Mouse (Mus musculus): Measurements from ENCODE around the gene 1600014C23Rik. TPM values are rescaled to one million over a fixed set of nuclear protein-coding genes. Genes with fewer than 3 reads are reported as not detected.
A peak's percentile ranks its signal among the peaks of the same experiment; 100 is the strongest.

1600014C23Rik gene
- polyA plus RNA-seq, 1 experiment from 2014 or later = not detected

DNA sequence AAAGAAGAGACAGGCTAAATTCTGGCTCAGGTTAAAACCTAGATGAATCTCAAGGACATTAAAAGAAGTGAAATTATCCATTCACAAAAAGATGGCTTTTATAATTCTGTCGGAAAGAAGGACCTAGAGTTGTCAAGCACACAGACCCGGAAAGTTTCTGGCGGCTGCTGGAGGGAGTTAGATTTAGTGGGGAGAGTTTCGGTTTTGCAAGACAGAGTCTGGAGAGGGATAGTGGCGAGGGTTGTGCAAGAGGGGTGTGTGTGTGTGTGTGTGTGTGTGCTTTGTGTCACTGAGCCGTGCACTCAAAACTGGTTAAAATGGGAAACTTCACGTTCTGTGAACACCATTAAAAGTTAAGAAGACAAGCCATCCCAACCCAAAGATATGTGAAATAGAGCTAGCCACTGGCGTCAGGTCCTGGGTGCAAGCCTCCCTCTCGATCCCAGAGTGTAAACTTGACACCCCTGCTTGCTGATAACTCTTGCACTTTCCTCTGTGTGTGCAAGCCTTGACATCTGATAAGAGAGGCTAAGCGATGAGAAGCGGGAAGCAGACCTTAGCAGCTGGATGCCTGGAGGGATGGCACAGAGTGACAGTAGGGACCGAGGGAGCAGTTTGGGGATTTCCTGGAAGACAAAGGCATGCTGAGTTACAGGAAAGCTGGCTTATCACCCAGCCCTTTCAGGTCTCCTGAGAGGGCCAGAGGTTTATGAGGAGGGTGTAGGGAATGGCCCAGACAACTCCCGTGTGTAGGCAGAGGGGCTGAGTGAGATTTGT, 8.9 kb upstream of the 1600014C23Rik start:
- Histone ChIP-seq H3K27me3 (ENCODE audit: insufficient read depth, low read length) (no peaks in the 10 kb centered on the region), H3K4me1 (ENCODE audit: insufficient read depth, low read length) (peaks cover 16% of the 10 kb centered on the region), H3K27ac (ENCODE audit: low read length) (no peak overlapping the region), H3K9me3 (ENCODE audit: low read length) (no peaks in the 10 kb centered on the region), H3K9ac (replicated peaks; ENCODE audit: low read length) (no peak overlapping the region), H3K36me3 (ENCODE audit: insufficient read depth, low read length) (no peaks in the 10 kb centered on the region), H3K4me3 (ENCODE audit: low read length) (no peak overlapping the region), H3K4me2 (replicated peaks; ENCODE audit: low read depth, low read length) (no peak overlapping the region)
- 44% methylated on average over 13 of the region's 13 CpGs for WGBS
- ATAC-seq (ENCODE audit: low FRiP score, low TSS enrichment) = no peak

GRCm38 (mm10) chr17:45737078-45737601, 3.5 kb upstream of the 1600014C23Rik start:
- H3K9me3 ChIP-seq (ENCODE audit: low read length) = no peaks in the 10 kb centered on the region
- H3K9ac ChIP-seq (replicated peaks; ENCODE audit: low read length) = peak overlapping the region; percentile 71
- peaks cover 9% of the 10 kb centered on the region for H3K27me3 ChIP-seq (ENCODE audit: insufficient read depth, low read length)
- ATAC-seq (ENCODE audit: low FRiP score, low TSS enrichment) = peak; percentile 23; the same call in 1 of the 2 replicates
- peak overlapping the region; percentile 84 for H3K27ac ChIP-seq (ENCODE audit: low read length)
- no peaks in the 10 kb centered on the region for H3K36me3 ChIP-seq (ENCODE audit: insufficient read depth, low read length)
- WGBS = 17% methylated on average over 10 of the region's 10 CpGs
- H3K4me1 ChIP-seq (ENCODE audit: insufficient read depth, low read length) = peaks cover 45% of the 10 kb centered on the region
- H3K4me2 ChIP-seq (replicated peaks; ENCODE audit: low read depth, low read length) = peak overlapping the region; percentile 64
- peak overlapping the region; percentile 55 for H3K4me3 ChIP-seq (ENCODE audit: low read length)

GRCm38 (mm10) chr17:45736311-45737077, 2.9 kb upstream of the 1600014C23Rik start:
- peak overlapping the region; percentile 64 for H3K4me2 ChIP-seq (replicated peaks; ENCODE audit: low read depth, low read length)
- H3K4me3 ChIP-seq (ENCODE audit: low read length) = peak overlapping the region; percentile 55
- no peaks in the 10 kb centered on the region for H3K36me3 ChIP-seq (ENCODE audit: insufficient read depth, low read length)
- peak overlapping the region; percentile 97 for H3K27ac ChIP-seq (ENCODE audit: low read length)
- H3K9ac ChIP-seq (replicated peaks; ENCODE audit: low read length) = peak overlapping the region; percentile 71
- ATAC-seq (ENCODE audit: low FRiP score, low TSS enrichment) = peak; percentile 49
- peaks cover 9% of the 10 kb centered on the region for H3K27me3 ChIP-seq (ENCODE audit: insufficient read depth, low read length)
- no peaks in the 10 kb centered on the region for H3K9me3 ChIP-seq (ENCODE audit: low read length)
- peaks cover 45% of the 10 kb centered on the region for H3K4me1 ChIP-seq (ENCODE audit: insufficient read depth, low read length)
- WGBS = 0% methylated on average over 41 of the region's 72 CpGs

DNA sequence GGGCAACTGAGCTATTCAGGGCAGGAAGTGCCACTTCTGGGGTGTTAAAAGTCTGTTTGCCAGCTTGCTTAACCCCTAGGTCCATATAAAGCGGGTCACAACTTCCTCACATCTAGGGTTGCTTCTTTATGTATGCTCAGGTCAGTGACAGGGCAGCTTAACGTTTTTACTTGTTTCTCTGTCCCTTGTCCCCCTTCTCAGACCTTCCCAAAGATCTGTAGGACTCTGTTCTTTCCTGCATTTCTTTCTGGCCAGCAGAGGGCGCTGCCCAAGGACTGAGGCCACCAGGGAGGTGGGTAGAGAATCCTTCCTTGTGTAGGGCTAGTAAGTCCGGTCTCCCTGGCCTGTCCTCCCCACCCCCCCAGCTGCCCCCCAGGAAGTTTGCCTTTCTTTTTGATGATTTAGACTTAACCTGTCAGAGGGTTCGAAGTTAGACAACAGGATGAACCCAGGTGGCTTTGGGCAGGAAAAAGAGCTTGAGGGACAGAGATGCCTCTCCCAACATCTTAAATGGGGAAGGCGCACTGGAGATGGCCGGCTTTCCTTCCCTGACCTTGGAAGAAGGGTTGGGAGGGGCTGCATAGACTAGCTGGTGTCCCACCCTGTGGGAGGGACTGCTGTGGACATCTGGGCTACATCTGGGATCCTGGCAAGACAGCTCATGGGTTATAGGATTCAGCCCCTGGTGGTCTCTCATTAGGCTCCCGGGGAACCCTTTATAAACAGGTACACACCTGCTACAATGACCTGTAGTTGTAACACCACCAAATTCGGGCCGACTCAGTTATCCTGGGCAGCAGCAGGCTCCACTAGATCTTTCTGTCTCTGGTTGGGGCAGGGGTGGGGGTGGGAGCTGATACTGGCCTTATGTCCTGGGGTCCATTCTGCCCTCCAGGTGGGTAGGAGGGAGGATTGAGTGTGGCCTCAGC, 2.0 kb upstream of the 1600014C23Rik start:
- peak overlapping the region; percentile 71 for H3K9ac ChIP-seq (replicated peaks; ENCODE audit: low read length)

DNA sequence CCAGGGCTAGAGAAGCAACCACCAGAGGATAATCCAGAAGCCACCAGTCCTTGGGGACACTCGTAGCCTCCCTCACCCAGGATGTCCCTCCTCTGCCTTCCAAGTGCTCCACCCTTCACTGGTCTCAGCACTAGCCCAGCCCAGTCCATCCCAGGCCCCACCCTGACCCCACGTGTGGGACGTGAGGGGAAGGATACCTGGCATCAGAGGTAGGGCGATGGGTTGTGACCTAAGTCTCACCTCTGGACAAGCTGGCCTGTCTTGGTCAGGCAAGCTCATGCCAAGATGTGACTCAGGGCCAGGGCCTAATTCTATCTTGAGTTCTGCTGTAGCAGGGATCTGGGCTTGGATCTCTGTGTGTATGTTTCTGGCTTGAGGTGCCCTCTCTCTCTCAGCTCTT, 1.2 kb upstream of the 1600014C23Rik start:
- Histone ChIP-seq H3K9ac (replicated peaks; ENCODE audit: low read length) (no peak overlapping the region), H3K27me3 (ENCODE audit: insufficient read depth, low read length) (peaks cover 9% of the 10 kb centered on the region), H3K4me3 (ENCODE audit: low read length) (no peak overlapping the region), H3K27ac (ENCODE audit: low read length) (peak overlapping the region; percentile 40), H3K36me3 (ENCODE audit: insufficient read depth, low read length) (no peaks in the 10 kb centered on the region), H3K9me3 (ENCODE audit: low read length) (no peaks in the 10 kb centered on the region), H3K4me1 (ENCODE audit: insufficient read depth, low read length) (peaks cover 45% of the 10 kb centered on the region), H3K4me2 (replicated peaks; ENCODE audit: low read depth, low read length) (no peak overlapping the region)
- 70% methylated on average over 4 of the region's 4 CpGs for WGBS
- peak; percentile 2; the same call in 1 of the 2 replicates for ATAC-seq (ENCODE audit: low FRiP score, low TSS enrichment)

More for the DNA sequence above, 2.0 kb upstream of the 1600014C23Rik start:
- peak overlapping the region; percentile 97 for H3K27ac ChIP-seq (ENCODE audit: low read length)
- H3K9me3 ChIP-seq (ENCODE audit: low read length) = no peaks in the 10 kb centered on the region
- H3K36me3 ChIP-seq (ENCODE audit: insufficient read depth, low read length) = no peaks in the 10 kb centered on the region
- peak; percentile 46 for ATAC-seq (ENCODE audit: low FRiP score, low TSS enrichment)
- peaks cover 9% of the 10 kb centered on the region for H3K27me3 ChIP-seq (ENCODE audit: insufficient read depth, low read length)
- H3K4me3 ChIP-seq (ENCODE audit: low read length) = peak overlapping the region; percentile 55
- H3K4me2 ChIP-seq (replicated peaks; ENCODE audit: low read depth, low read length) = peak overlapping the region; percentile 64
- 9% methylated on average over 10 of the region's 10 CpGs for WGBS
- peaks cover 45% of the 10 kb centered on the region for H3K4me1 ChIP-seq (ENCODE audit: insufficient read depth, low read length)

DNA sequence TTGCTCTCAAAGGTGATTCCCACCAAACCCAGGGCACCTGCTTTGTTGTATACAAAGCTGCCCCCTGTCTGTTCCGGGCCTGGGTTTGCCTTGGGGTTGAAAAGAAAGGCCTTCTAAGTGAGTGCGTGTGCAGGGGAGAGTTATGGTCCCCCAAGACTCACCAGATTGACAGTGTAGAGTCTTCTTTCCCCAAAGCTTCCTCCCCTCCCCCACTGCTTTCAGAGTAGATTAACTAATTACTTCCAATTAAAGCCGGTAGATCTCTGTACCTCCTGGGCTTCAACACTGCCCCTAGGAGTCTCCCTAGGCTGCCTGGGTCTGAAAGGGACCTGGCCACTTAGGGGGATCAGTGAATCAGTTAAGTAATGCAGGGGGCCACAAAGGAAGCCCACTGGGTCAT, 689 bp upstream of the 1600014C23Rik start:
- Histone ChIP-seq H3K27ac (ENCODE audit: low read length) (peak overlapping the region; percentile 49), H3K9me3 (ENCODE audit: low read length) (no peaks in the 10 kb centered on the region), H3K4me1 (ENCODE audit: insufficient read depth, low read length) (peaks cover 45% of the 10 kb centered on the region), H3K36me3 (ENCODE audit: insufficient read depth, low read length) (no peaks in the 10 kb centered on the region), H3K4me3 (ENCODE audit: low read length) (peak overlapping the region; percentile 46; the same call in 1 of the 2 replicates), H3K9ac (replicated peaks; ENCODE audit: low read length) (peak overlapping the region; percentile 72), H3K27me3 (ENCODE audit: insufficient read depth, low read length) (peaks cover 9% of the 10 kb centered on the region), H3K4me2 (replicated peaks; ENCODE audit: low read depth, low read length) (peak overlapping the region; percentile 68)
- ATAC-seq (ENCODE audit: low FRiP score, low TSS enrichment) = no peak
- WGBS = 26% methylated on average over 3 of the region's 3 CpGs

GRCm38 (mm10) chr17:45733038-45733734, 458 bp downstream of the 1600014C23Rik start:
- peak overlapping the region; percentile 68 for H3K4me2 ChIP-seq (replicated peaks; ENCODE audit: low read depth, low read length)
- no peak for ATAC-seq (ENCODE audit: low FRiP score, low TSS enrichment)
- 58% methylated on average over 19 of the region's 19 CpGs for WGBS
- H3K27ac ChIP-seq (ENCODE audit: low read length) = no peak overlapping the region
- H3K4me3 ChIP-seq (ENCODE audit: low read length) = peak overlapping the region; percentile 46
- H3K9me3 ChIP-seq (ENCODE audit: low read length) = no peaks in the 10 kb centered on the region
- H3K36me3 ChIP-seq (ENCODE audit: insufficient read depth, low read length) = no peaks in the 10 kb centered on the region
- peak overlapping the region; percentile 72 for H3K9ac ChIP-seq (replicated peaks; ENCODE audit: low read length)
- peaks cover 9% of the 10 kb centered on the region for H3K27me3 ChIP-seq (ENCODE audit: insufficient read depth, low read length)
- peaks cover 45% of the 10 kb centered on the region for H3K4me1 ChIP-seq (ENCODE audit: insufficient read depth, low read length)

DNA sequence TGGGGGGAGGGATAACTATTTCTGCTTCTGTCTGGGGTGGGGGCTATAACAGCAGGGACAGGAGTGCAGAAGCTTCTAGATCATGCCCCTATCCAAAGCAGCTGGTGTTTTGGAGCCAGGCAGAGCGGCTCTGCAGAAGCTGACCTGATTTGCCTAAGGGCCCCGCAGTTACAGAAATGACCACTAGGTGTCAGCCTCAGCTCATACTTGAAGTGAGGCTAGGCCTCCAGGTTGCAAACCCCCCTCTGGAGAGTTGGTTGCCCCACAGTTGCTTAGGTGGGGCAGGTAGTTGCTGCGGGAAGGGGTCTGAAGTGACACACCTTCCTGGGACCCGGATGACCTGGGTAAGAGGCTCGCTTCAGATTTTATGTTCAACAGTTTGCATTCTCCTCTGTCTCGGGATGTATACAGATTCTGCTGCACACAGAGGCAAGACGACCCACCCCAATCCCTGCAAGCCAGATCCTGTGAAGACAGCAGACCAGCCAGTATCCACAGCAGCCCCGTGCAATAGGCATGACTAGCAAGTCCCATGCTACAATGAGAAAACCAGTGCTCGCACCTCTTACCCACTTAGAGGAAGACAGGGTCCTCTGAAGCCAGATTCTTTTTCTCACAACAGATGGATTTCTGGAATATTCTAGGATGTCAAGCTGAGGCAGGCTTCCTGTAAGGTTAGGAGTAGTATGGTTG, 2.3 kb downstream of the 1600014C23Rik start:
- H3K4me1 ChIP-seq (ENCODE audit: insufficient read depth, low read length) = peaks cover 38% of the 10 kb centered on the region

More for the DNA sequence above, 2.3 kb downstream of the 1600014C23Rik start:
- 0 out of 2 replicates have a peak, but pooled peaks have one; percentile 3 for ATAC-seq (ENCODE audit: low FRiP score, low TSS enrichment)
- no peaks in the 10 kb centered on the region for H3K9me3 ChIP-seq (ENCODE audit: low read length)
- H3K27ac ChIP-seq (ENCODE audit: low read length) = no peak overlapping the region
- H3K27me3 ChIP-seq (ENCODE audit: insufficient read depth, low read length) = peaks cover 9% of the 10 kb centered on the region
- H3K4me2 ChIP-seq (replicated peaks; ENCODE audit: low read depth, low read length) = no peak overlapping the region
- no peak overlapping the region for H3K4me3 ChIP-seq (ENCODE audit: low read length)
- no peaks in the 10 kb centered on the region for H3K36me3 ChIP-seq (ENCODE audit: insufficient read depth, low read length)
- H3K9ac ChIP-seq (replicated peaks; ENCODE audit: low read length) = no peak overlapping the region
- 25% methylated on average over 9 of the region's 9 CpGs for WGBS

Data from kidney, embryonic 16.5 days (tissue).